Mouse (Mus musculus) spleen, embryonic (tissue): ENCODE data around the gene Klf7.

Source experiments
- CTCF ChIA-PET: fragments of 350-600 bp; sonication (Branson Sonifier 250); formaldehyde crosslinking; loops from one replicate; lab custom pipeline; 2022; lab: Charles Lee

The Klf7 gene

GRCm38 (mm10) chr1:64066320-64067254, 55.5 kb downstream of the Klf7 start:
- CTCF ChIA-PET = no interaction called here

- CTCF ChIA-PET = no interaction called here
Observed at GRCm38 (mm10) chr1:64061488-64061887, 60.6 kb downstream of the Klf7 start.

DNA sequence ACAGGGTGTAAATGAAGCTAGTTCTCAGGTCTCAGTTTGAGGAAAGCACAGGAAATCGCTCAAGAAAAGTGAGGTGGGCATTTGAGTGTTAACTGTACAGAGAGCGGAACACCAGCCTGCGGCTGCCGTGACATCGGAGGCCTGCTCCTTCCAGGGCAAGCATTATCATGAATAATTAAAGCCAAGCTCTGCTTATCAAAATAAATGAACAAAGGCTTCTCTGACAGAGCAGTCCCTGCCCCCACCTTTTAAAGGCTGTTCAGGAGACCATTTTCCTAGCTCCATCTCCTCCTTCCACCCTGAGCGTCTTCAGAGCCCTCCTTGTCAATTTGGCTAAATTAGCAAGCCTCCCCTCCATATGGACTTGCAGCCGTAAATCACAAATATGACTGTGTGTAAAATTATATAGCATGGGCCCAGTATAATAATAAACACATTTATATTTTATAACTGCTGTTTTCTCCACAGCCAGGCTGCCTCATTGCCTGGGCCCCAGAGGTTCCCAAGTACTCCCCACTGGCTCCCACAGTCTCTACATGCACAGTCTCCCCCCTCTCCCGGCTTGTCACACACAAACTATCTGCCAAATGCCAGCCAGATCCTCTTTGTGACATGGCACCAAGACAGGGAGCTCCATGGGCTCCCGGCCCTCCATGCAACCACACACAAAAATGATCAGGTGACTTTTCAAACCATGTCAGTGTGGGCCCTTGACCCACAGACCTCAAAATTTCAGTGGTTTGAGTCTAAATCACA, 61.2 kb downstream of the Klf7 start:
- CTCF ChIA-PET = no interaction called here

- CTCF ChIA-PET = no interaction called here
Observed at GRCm38 (mm10) chr1:64060116-64060515, 62.0 kb downstream of the Klf7 start.

GRCm38 (mm10) chr1:64056541-64056940, 65.5 kb downstream of the Klf7 start:
- CTCF ChIA-PET = no interaction called here

- CTCF ChIA-PET = no interaction called here
Observed at GRCm38 (mm10) chr1:64055978-64056377, 66.1 kb downstream of the Klf7 start.

DNA sequence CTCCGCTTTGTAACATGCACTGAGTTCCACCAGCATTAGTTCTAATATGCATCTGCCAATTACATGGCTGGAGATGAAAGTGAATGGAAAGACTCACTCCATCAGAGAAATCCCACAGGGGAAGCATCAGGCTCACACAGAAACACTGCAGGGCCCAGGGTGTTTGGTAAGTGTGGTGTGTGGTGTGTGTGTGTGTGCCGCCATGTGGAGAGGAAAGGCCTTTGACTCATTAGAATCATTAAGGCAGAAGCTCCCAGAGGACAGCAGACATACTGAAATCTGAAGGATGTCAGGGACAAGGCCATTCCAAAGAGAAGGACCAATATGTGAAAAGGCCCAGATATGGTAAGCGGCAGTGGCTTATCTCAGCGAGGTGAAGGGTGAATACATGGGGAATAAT, 66.9 kb downstream of the Klf7 start:
- CTCF ChIA-PET = no interaction called here

DNA sequence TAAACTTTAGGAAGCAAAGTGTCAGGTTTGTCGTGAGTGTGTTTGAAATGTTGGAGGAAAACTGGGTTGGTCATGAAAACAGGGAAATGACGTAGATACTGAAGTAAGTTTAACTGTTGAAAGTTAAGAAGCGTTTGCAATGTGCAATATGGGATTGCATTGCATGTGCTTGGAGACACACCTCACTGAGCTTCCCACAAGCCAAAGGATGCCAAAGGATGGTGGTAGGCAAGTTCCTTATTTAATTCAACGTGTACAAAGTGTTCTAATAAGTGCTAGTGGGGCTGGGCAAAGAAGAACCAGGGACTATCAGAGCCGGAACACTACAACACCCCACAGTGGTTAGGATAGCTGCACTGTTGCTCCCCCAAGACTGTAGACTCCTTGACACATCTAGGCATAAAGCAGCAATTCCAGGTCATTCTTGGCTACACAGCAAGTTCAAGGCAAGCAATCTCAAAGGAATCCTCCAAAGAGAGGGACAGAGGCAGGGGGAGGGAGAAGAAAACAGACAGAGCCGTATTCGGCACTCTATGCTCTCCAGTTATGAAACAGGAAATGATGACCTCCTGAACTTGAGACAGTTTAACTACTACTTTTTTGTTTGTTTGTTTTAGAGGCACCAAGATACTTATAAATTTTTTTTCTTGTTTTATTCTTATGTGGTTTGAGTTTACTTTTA, 69.9 kb downstream of the Klf7 start:
- CTCF ChIA-PET = no interaction called here

GRCm38 (mm10) chr1:64048567-64048966, 73.5 kb downstream of the Klf7 start:
- CTCF ChIA-PET = no interaction called here

DNA sequence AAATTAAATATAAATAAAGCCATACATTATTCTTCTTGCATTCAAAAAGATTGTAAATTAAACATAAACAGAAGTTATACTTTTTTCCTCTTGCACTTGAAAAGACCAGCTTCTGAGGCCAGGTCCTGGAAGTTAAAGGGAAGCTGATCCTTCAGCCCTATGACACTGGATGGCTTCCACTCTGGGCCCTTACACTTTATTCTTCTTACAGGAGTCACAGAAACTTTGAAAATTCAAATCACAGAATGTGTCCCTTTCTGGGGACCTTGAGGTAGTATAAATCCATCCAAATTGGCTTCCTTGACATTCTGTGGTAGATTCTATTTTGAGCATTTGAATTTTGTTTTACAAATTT, 75.3 kb downstream of the Klf7 start:
- CTCF ChIA-PET = no interaction called here

DNA sequence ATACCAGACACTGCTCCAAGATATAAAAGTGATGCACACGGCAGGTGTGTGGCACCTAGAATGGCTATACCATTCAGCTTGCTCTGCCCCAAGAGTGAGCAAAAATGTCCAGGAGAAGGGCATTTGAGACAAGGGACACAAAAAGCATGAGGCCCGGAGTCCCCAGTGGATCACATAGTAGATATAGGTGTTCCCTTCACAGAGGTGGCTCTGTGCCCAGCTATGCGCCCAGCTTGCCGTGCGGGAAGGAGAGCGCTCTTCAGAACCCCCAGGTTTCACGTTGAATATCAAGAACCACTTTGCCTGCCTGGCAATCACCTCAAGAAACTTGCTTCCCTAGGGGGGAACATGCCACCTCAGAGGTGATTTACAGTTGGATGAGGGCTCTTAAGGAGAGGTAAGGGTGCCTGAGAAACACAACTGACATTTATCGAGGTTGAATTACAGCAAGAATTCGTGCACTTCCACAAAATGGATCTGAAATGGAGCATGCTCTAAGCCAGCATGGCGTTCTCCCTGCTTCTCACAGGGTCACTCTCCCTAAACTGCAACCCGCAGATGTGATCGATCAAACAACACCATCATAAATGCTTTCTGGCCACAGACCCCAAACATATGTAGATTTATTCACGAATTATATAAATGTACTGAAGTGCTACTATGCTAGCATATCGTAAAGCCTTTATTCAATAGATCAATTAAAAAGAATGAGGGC, 75.8 kb downstream of the Klf7 start:
- CTCF ChIA-PET = no interaction called here

GRCm38 (mm10) chr1:64044577-64044976, 77.5 kb downstream of the Klf7 start:
- CTCF ChIA-PET = no interaction called here

DNA sequence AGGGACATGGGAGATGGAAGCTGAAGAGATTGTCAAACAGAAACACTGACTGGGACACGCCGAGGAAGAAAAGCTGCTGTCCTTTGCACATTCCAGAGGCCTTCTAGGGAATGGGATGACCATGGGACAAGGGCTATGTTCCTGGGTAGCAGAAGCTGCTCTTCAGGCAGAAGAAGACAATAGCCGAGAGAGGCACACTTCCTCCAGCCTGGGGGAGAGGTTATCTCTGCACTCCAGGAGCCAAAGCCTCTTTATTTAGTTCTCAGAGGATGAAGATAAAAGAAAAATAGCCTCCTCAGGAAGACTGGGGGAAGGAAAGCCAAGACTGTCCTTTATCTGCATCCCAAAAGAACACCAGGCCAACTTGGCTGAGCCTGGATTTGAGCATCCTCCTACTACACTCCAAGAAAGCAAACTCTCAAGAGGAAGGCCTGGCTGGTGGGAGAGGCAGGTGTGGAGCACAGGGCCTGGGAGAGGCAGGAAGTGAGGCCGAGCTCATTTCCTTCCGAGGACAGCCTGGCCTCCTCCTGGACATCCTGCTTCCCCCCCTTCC, 81.2 kb downstream of the Klf7 start:
- CTCF ChIA-PET = no interaction called here

GRCm38 (mm10) chr1:64040061-64040686, 81.9 kb downstream of the Klf7 start:
- CTCF ChIA-PET = no interaction called here

DNA sequence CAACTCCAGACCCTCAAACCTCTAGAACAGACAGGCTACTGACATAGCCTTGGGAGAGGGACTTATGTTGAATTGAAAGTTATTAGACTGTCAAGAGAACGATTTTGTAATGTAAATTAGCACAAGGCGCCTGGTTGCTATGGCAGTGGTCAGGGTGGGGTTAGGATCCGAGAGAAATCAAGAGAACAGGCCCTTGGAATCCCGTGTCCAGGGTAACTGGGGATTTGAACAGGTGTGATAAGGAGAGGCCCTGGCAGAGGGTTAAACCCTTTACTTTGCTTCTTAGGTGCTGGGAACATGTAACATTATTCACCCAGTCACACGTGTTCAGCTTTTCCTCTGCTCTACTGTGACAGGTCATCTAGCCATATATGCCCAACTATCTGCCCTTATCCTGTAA, 83.7 kb downstream of the Klf7 start:
- CTCF ChIA-PET = interaction anchor here (0.6 kb wide), 1 partner anchor 87 kb away, joined by 3 read pairs; no protein-coding TSS in a partner anchor

DNA sequence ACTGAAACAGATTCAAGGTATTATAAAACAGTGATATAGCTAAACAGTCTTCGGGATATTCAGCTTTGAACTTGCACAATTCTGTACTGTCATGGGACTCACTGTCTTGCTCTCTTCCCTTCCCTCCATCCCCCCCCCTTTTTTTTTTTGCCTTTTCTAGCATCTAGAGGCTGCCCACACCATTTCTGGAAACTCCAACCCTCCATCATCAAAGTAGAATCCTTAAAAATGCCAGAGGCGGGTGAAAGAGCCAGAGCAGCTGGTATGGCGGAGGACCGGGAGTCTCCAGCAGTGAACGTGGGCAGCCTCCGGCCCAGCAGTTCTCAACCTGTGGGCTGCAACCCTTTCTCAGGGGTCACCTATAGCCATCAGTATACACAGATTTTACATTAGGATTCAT, 84.3 kb downstream of the Klf7 start:
- CTCF ChIA-PET = interaction anchor here (0.6 kb wide), 1 partner anchor 87 kb away, joined by 3 read pairs; no protein-coding TSS in a partner anchor

DNA sequence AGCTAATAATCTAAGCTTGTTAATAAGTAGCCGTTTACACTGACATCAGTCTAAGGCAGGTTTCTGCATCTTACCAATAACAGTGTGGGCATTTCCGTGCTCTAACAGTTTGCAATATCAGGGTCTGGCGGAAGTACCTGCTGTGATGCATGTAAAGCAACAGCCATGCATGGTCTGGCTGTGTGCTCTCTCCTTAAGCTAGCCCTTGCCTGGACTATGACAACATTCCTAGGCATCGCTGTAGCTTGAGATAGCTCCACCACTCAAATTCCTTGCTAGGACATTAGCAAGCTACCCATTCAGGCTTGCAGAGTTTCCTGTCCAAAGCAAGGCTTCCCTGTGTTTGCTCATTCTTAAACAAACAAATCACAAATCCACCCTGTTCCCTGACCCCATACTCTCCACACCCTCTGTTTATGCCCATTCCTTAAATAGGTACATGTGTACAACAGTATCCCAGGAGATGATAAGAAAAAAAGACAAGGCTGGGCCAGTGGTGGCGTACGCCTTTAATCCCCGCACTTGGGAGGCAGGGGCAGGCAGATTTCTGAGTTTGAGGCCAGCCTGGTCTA, 85.1 kb downstream of the Klf7 start:
- CTCF ChIA-PET = no interaction called here

- CTCF ChIA-PET = no interaction called here
Observed at GRCm38 (mm10) chr1:64035804-64036203, 86.3 kb downstream of the Klf7 start.

DNA sequence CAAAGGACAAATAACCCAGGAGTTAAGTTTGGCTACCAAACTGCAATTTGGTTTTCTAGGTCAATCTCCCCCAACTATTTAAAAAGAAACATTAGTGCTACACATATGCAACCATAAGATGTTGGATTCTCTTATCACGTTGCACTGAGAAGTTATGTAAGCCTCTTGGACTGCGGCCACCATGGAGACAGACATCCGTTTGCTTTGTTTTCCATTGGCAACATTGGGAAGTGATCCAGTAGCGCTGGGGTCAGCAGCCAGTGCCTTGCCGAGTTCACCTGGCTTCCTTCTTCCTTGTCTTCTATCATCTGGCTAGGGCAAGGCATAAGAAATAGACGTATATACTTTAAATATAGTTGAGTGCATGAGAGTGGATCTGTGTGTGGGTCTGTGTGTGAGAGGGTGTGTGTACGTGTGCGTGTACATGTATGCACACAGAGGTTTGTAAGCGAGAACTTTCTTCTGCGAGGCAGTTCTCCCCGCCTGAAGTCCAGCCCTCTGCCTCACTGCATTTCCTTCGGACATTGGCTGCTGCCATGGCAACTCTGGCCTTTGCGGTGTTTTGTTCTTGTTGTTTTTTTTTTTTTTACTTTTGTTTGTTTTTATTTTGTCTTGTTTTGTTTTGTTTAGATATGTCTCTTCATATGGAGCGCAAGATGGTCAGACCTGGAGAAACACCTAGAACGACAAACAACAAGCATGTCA, 86.8 kb downstream of the Klf7 start:
- CTCF ChIA-PET = no interaction called here
